Mouse (Mus musculus) left cerebral cortex, adult 9 months (tissue): Measurements from ENCODE around the gene Ago4.
"Not testable (repeated sequence)": the region's sequence is repeated elsewhere in the genome, so short reads cannot be mapped to it uniquely, and the experiment has no call there.

ENCODE experiments used
- DNase-seq, 2 experiments: peaks; one replicate each; pipeline ENCODE4 v3.0.0; 2022; ENCODE audit warnings: low spot score in 2 of 2

The Ago4 gene

DNA sequence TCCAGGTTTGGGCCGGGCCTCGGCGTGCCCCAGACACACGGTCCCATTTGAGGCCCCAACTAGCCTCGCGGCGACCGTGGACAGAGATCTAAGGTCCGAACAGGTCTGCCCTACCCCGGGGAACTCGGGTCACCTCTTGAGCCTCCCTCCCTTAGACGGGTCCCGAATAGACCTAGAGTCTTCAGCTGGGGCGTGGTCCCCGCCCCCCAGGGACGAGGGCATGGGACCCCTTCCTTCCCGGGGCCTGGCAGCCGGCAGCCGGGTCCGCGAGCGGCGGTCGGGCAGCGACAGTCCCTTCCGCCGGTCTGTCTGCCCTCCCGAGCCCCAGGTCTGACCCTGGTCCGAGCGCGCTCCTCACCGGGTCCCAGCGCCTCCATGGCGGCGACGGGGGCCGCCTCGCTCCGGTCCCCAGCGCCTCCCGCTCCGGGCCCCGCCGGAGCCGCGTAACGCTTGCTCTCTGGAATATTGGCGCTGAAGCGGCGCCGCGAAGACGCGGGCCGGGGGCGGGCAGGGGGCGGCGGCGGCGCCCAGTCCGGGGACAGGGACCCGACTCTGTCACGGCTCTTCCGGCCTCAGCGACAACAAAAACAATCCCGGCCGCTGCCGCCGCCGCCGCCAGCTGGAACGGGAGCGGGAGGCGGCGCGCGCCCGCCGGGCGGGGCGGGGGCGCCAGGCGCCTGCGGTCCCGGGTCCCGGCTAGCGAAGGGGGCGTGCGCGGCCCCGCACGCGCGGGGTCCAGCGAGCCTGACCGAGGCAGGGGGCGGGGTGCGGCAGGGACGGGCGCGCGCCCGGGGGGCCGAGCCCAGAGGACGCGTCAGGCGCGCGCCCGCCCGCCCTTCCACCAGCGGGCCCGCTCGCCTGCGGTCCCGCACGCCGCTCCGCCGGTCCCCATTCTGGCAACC lies at the start of gene Ago4:
Ago4 (minus strand) TSS at position 646 of the 902 bp plus-strand sequence.
- DNase-seq = peak in 1 of 2 experiments; percentile 19

DNA sequence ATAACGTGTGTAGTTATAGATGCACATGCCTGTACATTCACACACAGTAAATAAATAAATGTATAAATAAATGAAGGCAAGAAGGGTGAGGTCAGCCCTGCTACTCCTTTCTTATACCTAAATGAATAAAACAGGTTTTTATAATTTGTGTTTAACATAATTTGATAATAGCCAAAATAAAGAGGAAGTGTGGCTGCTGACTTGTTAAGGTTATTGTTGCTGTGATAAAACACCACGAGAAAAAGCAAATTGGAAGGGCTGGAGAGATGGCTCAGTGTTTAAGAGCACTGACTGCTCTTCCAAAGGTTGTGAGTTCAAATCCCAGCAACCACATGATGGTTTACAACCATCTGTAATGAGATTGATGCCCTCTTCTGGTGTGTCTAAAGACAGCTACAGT lies 45.8 kb upstream of the Ago4 start:
- no peak for DNase-seq

DNA sequence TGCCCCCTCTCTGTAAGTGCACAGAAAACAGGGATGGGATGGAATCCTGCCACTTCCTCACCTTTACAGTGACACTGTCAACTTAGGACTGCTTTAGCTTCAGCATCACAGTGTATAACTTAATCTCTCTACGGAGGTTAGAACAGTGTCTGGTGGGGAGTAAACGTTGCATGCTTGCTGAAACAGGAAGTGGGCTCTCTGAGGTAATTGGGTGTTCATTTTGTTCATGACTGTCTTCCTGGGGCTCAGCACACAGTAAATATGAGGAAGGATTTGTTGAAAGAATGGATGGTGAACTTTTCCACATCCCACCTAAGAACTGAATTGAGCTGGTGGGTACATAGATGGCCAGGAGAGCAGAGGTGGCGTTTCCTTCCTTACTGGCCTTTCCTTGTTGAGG lies 44.6 kb upstream of the Ago4 start:
- no peak for DNase-seq

DNA sequence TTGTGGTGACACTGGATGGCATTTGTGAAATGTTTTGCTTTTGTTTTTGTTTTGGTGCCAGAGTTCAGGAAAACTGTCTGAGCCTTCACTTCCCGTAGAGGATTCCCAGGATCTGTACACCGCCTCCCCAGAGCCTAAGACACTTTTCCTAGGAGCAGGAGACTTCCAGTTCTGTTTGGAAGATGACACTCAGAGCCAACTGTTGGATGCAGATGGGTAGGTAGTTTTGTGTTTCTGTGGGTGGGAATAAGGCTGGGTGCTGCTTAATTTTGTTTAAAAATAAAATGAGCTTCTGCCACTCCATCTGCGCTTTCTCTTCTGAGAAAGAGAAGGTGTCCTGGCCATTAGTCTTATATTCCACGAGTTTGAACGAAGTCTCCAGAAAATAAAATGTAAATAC lies 43.0 kb upstream of the Ago4 start:
- DNase-seq = peak in 1 of 2 experiments; percentile 60

DNA sequence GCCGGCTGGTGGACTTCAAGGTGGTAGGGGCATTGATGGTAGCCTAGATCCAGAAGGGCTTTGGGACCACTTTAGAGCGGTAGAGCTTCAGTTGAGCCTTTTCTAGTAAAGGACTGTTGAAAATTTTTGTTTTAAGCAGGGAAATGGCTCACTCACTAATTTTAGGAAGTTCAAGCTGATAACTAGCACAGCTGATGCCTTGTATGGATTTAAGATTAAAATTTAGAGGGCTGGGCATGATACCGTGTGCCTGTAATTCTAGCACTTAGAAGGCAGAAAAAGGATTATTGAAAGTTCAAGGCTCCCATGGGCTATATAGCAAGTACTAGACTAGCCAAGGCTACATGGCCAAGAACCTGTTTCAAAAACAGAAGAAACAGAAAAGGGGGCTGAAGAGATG lies 36.5 kb upstream of the Ago4 start:
- DNase-seq = no peak

DNA sequence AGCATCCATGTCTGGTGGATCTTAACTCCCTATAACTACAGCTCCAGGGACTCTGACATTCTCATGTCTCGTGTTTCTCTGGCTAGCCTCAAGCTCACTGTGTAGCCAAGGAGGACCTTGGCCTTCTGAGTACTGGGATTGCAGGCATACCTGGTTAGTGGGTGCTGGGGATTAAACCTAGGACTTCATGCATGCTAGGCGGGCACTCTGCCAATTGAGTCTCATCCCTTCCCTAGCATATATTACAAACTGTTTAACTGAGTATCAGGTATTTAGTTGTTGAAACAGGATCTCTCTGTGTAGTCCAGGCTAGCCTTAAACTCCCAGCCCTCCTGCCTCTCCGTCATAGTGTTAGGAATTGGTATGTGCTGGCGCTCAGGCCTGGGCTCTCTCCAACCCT lies 34.0 kb upstream of the Ago4 start:
- DNase-seq = no peak

DNA sequence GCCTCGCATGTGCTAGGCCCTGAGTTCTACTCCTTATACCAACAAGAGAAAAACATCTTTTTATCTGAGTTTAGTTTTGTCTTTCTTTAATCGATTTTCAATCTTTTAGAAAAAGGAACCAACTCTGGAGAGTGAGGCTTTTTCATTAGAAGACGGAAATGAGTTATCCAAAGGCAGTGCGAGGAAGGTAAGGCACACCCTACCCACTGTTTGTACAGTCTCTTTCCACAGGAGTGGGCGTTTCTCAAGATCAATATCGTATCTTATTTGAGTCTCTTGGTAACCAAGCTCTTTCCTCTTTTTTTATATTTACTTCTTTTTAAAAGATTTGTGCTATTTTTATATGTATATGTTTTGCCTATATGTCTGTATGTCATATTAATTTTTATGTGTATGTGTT lies 30.5 kb upstream of the Ago4 start:
- no peak for DNase-seq

DNA sequence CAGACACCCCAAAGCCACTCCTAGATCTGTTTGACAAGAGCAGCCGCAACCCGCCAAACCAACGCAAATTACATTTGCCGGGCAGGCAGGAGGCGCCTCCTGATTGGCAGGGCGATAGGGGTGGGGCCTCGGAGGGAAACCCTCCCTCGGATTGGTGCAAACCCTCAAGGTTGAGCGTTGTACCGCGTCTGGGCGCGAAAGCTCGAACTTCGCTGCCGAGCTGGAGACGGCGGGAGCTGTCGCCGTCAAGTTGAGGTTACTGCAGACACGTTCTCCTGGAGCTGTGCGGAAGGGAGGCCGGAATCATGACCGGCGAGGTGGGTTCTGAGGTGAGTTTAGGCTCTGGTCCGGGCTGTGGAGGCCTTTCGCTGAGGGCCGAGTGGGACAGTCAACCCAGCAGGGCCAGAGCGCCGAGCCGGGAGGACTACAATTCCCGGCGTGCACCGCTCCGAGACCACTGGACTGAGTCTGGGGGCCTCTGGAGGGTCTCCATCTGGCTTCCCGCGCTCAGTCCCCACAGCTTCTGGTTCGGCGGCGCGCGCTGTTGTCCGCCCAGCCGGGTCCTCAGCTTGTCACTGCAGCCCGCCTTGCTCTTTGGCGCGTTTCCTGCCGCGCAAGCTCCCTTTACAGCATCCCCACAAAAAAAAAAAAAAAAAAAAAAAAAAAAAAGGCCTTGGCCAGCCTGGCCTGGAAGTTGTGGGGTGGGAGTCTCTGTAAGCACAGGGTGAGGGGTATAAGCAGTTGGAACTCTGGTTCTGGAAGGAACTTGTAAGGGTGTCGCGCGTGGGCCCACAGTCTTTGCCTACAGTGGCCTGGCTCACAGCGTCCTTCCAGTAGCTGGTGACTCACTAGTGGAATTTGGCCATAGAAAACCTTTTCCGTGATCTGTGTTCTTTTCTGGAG lies 23.8 kb upstream of the Ago4 start, which contains the start of gene Clspn:
Clspn (plus strand) TSS at position 127 of the 903 bp plus-strand sequence.
- DNase-seq = peak in 1 of 2 experiments; percentile 79

DNA sequence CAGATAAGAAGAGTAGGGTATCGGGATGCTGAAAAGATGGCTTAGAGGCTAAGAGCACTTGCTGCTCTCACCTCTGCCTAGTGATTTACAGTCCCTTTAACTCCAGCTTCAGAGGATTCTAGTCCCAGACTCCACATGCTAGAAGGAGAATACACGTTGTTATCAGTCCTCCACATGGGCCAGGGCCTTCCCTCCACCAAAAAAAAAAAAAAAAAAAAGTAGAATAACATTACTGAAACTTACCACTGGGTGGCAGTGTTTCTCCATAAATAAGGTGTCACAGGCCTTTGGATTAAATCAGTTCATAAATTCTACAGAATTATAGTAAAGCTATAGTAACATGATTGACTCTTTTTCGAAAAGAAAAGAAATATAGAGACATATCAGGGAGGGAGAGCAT lies 21.2 kb upstream of the Ago4 start:
- no peak for DNase-seq

DNA sequence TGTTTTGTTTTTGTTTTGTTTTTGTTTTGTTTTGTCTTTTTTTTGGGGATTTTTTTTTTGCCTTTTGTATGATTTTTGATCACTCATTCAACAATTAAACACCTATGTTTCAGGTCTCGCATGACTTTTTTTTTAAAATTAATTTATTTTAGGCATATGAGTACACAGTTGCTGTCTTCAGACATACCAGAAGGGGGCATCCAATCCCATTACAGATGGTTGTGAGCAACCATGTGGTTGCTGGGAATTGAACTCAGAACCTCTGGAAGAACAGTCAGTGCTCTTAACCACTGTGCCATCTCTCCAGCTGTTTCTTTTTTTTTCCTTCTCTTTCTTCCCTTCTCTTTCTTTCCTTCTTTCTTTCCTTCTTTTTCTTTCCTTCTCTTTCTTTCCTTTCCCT lies 20.4 kb upstream of the Ago4 start:
- no peak for DNase-seq

DNA sequence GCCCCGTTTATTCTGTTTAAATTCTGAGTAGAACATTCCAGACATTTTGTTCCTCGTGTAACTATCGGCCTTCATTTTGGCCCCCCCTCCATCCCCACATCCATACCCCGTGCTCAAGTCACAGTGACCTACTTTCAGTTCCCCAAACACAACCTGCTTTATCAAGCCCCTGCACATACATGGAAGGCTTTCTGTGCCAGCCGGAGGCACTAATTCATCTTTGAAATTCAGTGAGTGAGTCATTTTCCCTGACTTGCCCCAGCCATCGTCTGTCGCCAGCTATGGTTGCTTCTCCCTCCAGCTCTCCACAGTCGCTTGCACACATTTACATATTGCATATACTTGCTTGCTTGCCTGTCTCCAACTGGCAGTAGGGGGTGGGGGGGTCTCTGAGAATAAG lies 19.8 kb upstream of the Ago4 start:
- DNase-seq = peak in 1 of 2 experiments; percentile 50

DNA sequence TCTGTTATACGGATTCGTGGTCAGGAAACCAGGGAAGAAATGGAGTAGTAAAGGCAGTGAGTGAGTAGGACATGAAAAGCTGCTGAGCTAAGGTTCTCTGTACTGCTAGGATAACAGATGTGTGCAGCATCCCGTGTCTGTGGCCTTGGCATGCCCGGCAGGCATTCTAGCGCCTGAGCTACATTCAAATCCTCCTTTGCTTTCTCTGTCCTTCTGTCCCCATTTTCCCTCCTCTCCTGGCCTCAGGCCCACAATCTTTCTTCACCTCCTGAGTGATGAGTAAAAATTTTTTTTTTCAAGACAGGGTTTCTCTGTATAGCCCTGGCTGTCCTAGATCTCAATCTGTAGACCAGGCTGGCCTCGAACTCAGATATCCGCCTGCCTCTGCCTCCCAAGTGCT lies 18.9 kb upstream of the Ago4 start:
- no peak for DNase-seq

DNA sequence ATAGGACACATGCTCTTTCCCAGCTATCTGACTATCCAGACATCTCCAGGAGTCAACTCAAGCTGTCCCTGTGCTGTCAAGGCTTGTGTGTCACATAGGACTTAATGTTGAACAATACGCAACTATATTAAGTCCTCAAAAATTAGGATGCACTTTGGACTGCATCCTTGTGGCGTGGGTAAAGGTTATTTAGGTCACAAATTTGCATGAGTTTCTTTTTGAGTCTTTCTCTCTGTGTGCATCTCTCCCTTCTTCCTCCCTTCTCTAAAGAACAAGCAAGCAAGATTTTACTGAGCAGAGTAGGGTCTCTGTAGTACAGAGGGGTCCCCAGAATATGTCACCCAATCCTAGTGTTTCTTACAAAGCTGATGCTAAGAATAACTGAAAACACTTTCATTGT lies 12.9 kb upstream of the Ago4 start:
- no peak for DNase-seq

DNA sequence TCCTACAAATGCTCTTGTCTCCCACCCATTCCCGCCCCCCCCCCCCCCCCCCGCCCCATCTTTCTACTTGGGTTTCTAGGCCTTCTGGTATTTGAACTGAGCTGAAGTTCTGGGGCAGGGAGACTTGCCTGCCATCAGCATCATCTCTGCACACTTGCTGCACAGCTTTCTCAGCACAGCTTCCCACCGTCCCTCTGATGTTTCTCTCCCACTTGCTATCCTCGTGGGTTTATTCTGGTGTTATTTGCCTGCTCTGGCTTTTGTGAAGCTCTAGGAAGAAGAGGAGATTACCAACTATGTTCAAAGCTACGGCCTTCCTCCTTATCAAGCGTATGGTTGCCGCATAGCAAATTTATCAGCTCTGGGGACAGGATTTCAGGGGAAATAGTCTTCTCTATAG lies 12.4 kb upstream of the Ago4 start:
- no peak for DNase-seq

DNA sequence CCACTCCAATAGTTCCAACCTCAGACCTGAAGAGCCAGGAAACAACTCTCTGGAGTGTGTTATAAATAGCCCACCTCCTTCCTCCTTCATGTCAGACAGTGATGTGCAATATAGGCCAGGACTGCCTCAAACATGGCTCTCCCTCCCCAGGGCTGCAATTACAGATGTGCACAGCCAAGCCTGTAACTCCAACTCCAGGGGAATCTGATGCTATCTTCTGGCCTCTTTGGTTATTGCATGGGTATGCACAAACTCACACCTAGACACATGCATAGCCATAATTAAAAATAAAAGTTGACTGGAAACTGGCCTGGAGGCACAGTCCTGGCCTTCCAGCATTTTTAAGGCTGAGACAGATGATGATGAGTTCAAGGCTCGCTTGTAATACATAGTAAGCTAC lies 11.7 kb upstream of the Ago4 start:
- no peak for DNase-seq

DNA sequence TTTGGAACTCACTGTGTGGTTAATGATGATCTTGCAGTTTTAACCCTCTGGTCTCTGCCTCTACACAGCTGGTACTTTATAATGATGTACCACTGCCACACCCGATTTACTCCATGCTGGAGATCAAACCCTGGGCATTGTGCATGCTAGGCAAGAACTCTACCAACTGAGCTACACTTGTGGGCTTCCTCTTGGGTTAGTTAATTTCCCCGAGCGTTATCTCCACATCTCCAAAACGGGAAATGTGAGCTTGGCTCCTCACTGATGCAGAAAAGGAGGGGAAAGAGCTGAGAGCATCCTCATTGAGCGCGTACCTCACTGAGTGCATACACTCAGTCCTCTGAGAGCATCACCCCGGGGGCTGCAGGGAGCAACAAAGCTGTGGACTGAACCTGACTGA lies 9.6 kb upstream of the Ago4 start:
- DNase-seq = no peak

DNA sequence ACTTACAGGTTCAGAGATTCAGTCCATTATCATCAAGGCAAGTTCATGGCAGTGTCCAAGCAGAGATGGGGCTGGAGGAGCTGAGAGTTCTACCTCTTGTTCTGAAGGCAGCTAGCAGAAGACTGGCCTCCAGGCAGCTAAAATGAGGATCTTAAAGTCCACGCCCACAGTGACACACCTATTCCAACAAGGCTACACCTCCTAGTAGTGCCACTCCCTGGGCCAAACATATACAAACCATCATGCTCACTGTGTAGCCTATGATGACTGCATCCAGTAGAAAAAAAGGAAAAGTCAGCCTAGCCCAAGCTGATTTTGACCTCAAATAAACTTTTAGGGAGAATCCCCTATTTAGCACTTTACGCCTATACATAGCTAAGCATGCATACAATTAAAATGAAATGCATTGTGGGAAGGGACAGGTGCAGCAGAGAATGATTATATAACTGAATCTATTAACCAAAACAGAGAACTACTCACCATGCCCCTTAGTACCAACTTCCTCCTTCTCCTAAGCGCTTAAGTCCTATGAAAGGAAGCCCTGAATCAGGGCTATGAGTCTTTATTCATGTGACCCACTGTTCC lies 7.3 kb upstream of the Ago4 start:
- DNase-seq = no peak

DNA sequence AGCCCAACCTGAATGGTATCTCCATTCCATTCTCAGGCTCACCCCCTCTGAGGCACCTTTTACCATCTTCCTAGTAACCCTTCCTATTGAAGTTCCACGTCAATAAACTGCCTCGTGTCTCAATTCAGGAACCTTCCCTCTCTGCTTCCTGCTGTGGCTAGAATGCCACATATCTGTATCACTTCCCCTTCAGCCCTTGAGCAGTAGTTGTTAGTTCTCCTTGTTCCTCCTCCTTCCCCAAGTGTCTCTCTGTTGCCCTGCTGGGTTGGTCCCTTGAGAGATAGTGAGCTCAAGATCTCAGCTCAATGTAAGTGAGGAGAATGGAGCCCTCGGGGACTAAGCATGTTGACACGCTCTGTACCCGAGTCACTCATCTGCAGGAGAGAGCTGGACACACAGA lies 3.6 kb upstream of the Ago4 start:
- no peak for DNase-seq

DNA sequence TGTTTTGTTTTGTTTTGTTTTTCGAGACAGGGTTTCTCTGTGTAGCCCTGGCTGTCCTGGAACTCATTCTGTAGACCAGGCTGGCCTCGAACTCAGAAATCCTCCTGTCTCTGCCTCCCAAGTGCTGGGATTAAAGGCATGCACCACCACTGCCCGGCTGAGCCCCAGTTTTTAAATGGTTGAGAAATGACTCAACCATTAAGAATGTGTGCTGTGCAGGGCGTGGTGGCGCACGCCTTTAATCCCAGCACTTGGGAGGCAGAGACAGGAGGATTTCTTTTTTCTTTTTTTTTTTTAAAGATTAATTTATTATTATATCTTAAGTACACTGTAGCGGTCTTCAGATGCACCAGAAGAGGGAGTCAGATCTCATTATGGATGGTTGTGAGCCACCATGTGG lies 2.4 kb upstream of the Ago4 start:
- DNase-seq = not testable (repeated sequence)

DNA sequence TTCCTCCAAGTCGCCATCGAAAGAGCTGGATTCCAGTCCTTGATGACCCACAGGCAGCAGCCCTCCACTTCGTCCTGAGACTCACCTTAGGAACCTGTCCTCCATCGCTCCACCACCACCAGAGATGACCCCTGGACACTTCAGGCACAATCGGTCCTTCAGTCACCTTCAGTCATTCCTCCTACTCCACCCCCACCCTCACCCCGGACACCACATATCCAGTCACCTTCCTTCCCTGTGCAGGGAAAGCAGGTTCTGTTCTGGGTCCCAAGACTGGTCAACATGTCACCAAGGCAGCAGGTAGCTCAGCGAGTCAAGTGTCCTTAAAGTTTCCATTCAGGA lies 428 bp upstream of the Ago4 start:
- DNase-seq = no peak

DNA sequence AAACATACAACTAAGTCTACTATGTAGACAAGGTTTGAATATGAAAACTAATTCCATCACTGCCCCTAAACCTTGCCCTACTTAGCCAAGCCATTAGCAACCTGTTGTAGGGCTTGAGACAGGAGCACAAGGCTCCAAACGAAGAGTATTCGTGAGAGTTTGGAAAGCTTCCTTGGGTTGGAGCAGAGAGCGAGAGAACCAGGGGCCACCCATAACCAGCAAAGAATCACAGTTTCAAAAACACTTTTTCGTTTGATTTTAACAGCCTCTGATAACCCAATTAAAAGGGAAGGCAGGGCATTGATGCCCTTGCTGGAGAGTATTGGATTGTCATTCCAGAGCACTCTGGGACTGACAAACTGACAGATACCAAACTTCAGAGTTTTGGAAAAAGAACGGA lies 980 bp downstream of the Ago4 start:
- DNase-seq = no peak

DNA sequence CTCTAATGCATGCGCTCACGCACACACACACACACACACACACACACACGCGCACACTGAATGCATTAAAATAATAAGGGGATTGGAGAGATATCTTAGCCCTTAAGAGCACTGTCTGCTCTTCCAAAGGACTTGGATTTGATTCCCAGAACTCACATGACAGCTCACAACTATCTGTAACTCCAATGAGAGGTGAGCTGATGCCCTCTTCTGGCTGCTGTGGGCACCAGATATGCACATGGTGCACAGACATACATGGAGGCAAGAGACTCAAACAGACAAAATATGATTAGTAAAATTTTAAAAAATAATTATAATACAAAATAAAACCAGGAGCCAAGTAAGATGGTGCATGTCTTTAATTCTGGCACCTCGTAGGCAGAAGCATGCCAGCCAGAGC lies 6.4 kb downstream of the Ago4 start:
- no peak for DNase-seq

DNA sequence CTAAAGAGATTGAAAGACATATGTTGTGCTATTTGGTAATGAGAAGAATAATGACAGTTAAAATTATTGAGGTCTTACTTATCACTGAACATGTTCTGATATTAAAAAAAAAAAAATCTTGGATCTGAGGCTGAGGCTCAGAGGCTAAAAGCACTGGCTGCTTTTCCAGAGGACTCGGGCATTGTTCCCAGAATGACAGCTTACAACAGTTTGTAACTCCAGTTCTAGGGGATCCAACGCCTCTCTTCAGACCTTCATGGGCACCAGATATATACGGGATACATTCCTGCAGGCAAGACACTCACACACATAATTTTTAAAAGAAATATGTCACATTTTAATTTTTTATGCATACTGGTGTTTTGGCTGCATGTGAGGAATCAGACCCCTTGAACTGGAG lies 7.1 kb downstream of the Ago4 start:
- DNase-seq = no peak
